Comparison of ENCODE assay signal across 8 mouse cellular contexts in genomic region chr3:104441435-104441834, GRCm38 (mm10).
DNase-seq lines count a peak whose midpoint lies in the region; ATAC-seq lines count a peak whose summit lies in the region.

No protein-coding gene starts in this region.

- H3K27me3 ChIP-seq in embryonic facial prominence, embryonic 12.5 days, result no peaks in the 10 kb centered on the region
- H3K27me3 ChIP-seq in limb, embryonic 12.5 days, result no peaks in the 10 kb centered on the region
- no peaks in the 10 kb centered on the region for H3K27me3 ChIP-seq in midbrain, embryonic 15.5 days (replicated peaks)

- intact Hi-C loops in gastrocnemius, postnatal 14 days (cut with DNase I; ENCODE audit: low total_unique reads), result loop anchor here (10.0 kb wide), 1 partner anchor 537 kb away; no protein-coding TSS in a partner anchor

- H3K36me3 ChIP-seq in embryonic facial prominence, embryonic 12.5 days, result no peaks in the 10 kb centered on the region
- H3K36me3 ChIP-seq in limb, embryonic 12.5 days, result no peaks in the 10 kb centered on the region
- H3K36me3 ChIP-seq in midbrain, embryonic 15.5 days (replicated peaks), result no peaks in the 10 kb centered on the region

- no peak for ATAC-seq in embryonic facial prominence, embryonic 12.5 days (ENCODE audit: insufficient number of reproducible peaks, insufficient read depth, low FRiP score, low TSS enrichment)
- no peak for ATAC-seq in limb, embryonic 12.5 days (ENCODE audit: insufficient number of reproducible peaks, insufficient read depth, low FRiP score, low TSS enrichment, low read depth)
- ATAC-seq in midbrain, embryonic 15.5 days (replicated peaks), result no peak; the same call in 1 of the 2 replicates
- ATAC-seq in granulocyte monocyte progenitor cell, adult 5-6 weeks (replicated peaks; ENCODE audit: poor library complexity, severe bottlenecking), result no peak; the same call in 1 of the 2 replicates

- no peak overlapping the region for H3K9ac ChIP-seq in embryonic facial prominence, embryonic 12.5 days
- no peak overlapping the region for H3K9ac ChIP-seq in limb, embryonic 12.5 days (replicated peaks)
- peak overlapping the region; percentile 27; the same call in 1 of the 2 replicates for H3K9ac ChIP-seq in midbrain, embryonic 15.5 days

- H3K4me1 ChIP-seq in embryonic facial prominence, embryonic 12.5 days, result no peaks in the 10 kb centered on the region
- peaks cover 4% of the 10 kb centered on the region for H3K4me1 ChIP-seq in limb, embryonic 12.5 days (replicated peaks)
- H3K4me1 ChIP-seq in midbrain, embryonic 15.5 days, result peaks cover 10% of the 10 kb centered on the region

- peak overlapping the region; percentile 36; the same call in 1 of the 2 replicates for H3K27ac ChIP-seq in embryonic facial prominence, embryonic 12.5 days
- H3K27ac ChIP-seq in limb, embryonic 12.5 days, result peak overlapping the region; percentile 57
- peak overlapping the region; percentile 40 for H3K27ac ChIP-seq in midbrain, embryonic 15.5 days

- DNase-seq in gastrocnemius, postnatal 25 days, result peak; percentile 10
- DNase-seq in gastrocnemius, postnatal 14 days, result no peak
- no peak for DNase-seq in urinary bladder, postnatal 14 days (ENCODE audit: low spot score)
- no peak for DNase-seq in right cerebral cortex, postnatal 14 days

- 85% methylated on average over 7 of the region's 7 CpGs for WGBS in embryonic facial prominence, embryonic 12.5 days
- WGBS in limb, embryonic 12.5 days, result 70% methylated on average over 7 of the region's 7 CpGs
- 86% methylated on average over 7 of the region's 7 CpGs for WGBS in midbrain, embryonic 15.5 days

- H3K4me3 ChIP-seq in embryonic facial prominence, embryonic 12.5 days, result no peak overlapping the region
- no peak overlapping the region for H3K4me3 ChIP-seq in limb, embryonic 12.5 days (replicated peaks)
- peak overlapping the region; percentile 15; the same call in 1 of the 2 replicates for H3K4me3 ChIP-seq in midbrain, embryonic 15.5 days

- H3K4me2 ChIP-seq in embryonic facial prominence, embryonic 12.5 days (replicated peaks), result peak overlapping the region; percentile 39
- peak overlapping the region; percentile 53 for H3K4me2 ChIP-seq in limb, embryonic 12.5 days
- peak overlapping the region; percentile 41 for H3K4me2 ChIP-seq in midbrain, embryonic 15.5 days

- no peaks in the 10 kb centered on the region for H3K9me3 ChIP-seq in embryonic facial prominence, embryonic 12.5 days
- H3K9me3 ChIP-seq in limb, embryonic 12.5 days, result no peaks in the 10 kb centered on the region
- no peaks in the 10 kb centered on the region for H3K9me3 ChIP-seq in midbrain, embryonic 15.5 days
